Mouse (Mus musculus): Measurements from ENCODE around the gene Zfp784.
"Not testable (repeated sequence)": the region's sequence is repeated elsewhere in the genome, so short reads cannot be mapped to it uniquely, and the experiment has no call there.

The Zfp784 gene

DNA sequence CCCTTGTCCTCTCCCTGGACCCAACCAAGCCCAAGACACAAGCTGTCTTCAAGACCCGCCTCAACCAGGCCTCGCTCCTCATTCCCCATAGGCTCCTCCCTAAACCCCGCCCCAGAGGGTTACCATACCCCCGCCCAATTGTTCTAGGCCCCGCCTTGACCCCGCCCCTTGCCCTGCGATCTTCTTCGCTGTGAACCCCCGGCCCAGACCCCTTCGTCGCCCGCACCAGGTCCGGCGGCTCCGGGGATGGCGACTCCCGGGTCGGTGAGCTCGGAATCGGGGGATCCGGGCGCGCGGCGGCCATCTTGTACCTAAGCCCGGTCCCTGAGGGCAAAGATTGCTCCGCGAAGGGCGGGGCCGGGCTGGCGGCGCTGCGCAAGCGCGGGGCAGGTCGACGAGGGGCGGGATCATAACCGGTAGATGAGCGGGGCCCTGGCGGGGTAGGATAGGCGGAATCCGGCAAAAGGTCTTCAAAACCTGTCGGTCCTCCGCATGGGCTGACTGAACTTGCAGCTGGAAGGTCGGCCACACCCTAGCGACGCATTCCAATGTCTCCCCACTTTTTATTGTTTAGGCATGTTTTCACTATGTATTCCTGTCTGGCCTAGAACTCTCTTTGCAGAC is at the start of gene Zfp784:
Gene Zfp784, minus strand, starts transcription at position 338 of the 624 bp plus-strand sequence.
- DNase-seq (ENCODE audit: low read depth): peak; percentile 94

DNA sequence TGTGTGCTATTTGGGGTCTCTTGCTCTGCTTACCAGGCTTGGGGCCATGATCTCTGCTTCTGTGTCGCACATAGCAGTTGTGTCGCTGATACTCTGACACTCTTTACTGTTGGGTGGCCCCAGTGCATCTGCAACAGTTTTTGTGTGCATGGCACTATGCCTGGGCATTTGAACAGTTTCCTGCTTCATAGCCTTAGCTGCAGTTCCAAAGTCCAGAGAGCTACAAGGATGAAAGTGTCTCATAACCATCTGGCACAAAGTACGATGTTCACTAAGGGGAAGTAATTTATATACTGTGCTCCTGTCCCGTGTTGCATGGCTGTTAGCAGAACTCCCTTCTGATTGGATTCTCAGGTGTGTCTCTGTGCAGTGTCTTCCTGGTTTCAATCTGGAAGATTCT is 49.6 kb upstream of the Zfp784 start:
- DNase-seq (ENCODE audit: low read depth): no peak

DNA sequence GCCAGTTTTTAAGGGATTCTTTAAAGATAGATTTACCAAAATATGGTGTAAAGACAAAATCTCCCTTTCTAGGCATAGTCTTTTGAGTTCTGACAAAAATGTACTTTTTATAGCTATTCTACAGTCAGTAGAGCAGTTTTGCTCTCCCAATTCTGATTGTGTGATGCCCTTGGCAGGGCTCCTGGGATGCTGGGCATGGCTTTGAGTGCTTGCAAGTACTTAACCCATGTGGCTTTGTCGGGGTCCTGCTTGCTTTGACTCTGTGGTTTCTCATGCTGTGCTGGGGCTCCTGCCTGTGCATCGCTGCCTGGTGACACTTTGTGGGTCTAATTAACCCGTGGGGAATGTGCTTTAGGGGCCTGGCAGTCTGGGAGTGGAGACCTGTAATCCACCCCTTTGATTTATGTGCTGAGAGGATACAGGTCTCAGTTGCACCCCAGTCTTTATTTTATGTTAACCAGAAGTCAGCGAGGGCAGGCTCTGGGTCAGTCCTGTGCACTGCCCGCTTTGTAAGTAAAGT is 48.7 kb upstream of the Zfp784 start:
- no peak for DNase-seq (ENCODE audit: low read depth)

DNA sequence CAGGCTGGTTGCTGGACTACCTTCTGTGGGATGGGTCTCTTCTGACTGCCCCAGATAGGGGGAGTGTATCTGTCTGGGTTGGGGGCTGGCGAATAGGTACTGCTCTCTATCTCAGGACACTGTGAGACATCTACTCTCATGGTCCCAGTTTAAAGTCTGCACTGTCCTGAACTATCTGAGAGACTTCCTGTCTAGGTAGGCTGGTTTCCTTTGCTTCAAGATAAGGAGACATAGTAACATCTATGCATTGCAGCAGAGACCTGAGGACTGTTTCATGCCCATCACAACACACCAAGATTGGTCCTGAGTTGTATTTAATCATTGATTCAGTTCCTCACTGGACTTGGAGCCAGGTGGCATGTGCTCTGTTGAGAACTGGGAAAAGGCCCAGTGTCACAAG is 47.3 kb upstream of the Zfp784 start:
- no peak for DNase-seq (ENCODE audit: low read depth)

DNA sequence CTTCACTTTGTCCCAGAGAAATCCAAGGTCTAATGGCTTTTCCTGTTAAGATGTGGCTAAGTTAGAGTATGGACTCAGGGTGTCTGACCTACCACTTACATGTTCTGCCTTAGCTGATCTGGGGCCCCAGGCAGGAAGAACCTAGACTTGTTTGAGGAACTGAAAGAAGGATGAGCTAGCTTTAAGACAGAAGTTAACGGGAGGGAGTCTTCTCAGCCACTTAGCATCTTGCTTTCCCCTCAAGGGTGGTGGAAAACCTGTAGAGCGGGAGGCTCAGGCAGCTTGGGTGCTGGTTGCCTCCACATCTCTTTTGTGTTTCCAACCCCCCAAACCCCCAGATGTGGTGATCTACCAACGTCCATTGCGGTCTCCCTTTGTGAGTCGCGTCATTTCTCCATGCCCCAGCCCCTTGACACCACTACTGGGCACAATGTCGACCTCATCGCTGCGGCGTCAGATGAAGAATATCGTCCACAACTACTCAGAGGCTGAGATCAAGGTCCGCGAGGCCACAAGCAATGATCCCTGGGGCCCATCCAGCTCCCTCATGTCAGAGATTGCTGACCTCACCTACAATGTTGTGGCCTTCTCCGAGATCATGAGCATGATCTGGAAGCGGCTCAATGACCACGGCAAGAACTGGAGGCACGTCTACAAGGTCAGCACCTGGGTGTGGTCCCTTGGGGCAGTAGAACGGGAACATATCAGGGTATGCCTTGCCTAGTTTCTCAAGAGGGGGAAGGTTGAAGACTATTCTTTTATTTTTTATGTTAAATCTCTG is 45.3 kb upstream of the Zfp784 start:
- DNase-seq (ENCODE audit: low read depth): no peak

DNA sequence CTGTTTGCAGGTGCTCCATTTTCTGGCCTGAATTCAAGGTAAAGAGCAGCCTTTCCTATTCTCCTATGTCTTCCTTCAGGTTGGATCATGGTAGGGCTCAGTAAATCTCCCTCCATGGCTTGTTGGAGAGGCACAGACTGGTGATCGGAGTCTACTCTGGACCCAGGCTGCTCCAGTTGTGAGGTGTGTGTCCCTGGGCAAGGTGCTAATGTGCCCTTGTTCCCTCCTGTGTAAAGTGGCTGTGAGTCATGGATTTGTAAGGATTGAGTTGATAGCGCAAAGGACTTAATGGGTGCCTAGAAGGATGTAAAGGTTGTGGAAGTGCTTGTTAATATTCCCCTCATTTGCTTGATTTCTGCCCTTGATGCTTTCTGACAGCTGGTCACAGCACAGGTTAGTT is 43.7 kb upstream of the Zfp784 start:
- DNase-seq (ENCODE audit: low read depth): no peak

DNA sequence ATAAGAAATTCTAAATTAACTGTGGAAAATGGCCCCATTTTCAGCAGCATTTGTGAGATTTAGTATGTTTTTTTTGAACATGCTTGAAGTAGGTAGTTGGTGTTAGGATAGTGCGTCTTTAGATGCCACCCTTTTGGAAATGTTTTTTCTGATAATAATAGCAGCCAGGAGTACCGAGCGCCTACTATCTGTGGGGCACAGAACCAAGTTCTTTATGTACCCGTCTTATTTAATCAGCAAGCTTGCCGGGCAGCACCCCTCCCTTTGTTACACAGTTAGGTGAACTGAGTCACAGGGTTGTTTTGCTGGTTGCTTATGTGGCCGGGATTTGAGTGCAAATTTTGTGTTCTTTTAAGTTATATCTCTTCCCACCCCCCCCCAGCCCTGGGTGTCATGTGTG is 43.0 kb upstream of the Zfp784 start:
- DNase-seq (ENCODE audit: low read depth): peak; percentile 44

DNA sequence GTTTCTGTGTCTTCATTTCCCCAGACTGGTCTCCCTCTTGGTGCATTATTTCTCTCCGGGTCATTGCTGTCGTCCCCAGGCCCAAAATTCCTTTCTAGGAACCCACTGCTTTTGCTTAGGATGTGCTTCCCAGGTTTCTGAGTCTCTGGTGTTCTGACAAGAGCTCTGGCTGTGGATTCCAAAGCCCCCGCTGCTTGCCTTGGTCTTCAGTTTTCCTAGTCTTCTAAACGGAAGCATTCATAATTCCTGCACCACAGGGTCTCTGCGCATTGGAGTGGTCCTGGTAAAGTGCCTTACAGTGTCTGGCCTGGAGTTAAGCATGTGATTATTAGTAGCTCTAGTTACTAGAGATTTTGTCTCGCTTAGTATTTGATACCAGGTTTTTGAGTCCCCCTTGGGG is 42.6 kb upstream of the Zfp784 start:
- no peak for DNase-seq (ENCODE audit: low read depth)

DNA sequence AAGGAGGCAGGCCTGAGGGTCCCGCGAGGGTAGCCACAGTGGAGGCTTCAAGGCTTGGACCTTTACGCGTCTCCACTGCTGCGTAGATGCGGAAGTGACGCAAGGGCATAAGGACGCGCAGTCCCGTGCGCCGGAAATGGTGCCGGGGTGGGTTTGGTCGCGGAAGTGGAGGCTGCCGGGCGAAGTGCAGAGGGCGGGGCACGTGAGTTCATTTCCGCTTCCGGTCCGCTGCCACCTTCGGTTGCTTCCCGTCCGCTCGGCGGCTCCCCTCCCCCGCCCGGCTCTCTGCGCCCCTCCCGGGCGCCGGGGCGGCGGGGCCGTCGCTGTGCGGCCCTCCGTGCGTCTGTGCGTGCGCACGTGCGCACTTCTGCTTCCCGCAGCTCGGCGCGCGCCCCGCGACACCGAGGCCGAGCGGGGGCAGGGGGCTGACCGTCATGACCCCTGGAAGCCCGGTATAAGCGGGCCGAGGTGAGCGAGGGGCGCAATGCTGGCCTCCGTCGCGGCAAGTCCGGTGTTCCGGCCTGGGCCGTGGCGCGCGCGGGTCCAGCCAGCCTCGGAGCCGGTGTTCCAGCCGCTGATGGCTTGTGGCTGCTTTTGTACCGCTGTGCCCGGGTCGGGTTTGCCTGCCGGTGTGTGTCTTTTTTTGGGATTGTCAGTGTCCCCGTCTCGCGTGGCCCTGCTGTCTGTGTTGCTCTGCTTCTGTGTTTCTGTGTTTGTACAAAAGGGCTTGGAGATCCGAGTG is 41.9 kb upstream of the Zfp784 start, which contains the start of gene Epn1:
Gene Epn1, plus strand, starts transcription at position 226 of the 742 bp plus-strand sequence.
- DNase-seq (ENCODE audit: low read depth): peak; percentile 95

DNA sequence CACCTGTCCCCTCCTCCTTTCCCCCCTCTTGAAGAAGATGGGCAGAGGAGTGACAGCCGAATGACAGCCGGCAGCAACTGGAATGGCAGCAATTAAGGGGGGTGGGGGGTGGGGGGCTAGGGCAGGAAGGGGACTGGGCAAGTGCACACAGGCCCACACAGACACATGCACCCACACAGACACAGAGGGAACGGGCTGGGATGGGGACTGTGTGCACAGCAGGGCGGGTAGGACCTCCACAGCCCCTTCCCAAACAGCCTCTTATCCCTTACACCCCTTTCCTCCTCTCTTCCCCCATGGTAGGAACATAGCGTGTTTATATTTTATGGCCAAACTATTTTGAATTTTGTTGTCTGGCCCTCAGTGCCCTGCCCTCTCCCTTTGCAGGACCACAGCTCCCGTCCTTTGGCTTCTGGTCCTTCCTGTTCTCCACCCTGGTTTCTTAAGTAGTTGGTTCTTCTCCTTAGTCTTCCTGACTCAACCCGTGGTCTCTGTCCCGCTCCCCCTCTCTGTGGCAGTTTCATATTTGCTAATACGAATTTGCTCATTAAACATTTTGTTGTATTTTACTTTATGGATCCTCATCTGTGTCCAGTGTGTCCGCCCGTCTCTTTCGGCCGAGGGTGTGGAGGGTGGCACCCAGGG is 41.2 kb upstream of the Zfp784 start:
- not testable (repeated sequence) for DNase-seq (ENCODE audit: low read depth)

DNA sequence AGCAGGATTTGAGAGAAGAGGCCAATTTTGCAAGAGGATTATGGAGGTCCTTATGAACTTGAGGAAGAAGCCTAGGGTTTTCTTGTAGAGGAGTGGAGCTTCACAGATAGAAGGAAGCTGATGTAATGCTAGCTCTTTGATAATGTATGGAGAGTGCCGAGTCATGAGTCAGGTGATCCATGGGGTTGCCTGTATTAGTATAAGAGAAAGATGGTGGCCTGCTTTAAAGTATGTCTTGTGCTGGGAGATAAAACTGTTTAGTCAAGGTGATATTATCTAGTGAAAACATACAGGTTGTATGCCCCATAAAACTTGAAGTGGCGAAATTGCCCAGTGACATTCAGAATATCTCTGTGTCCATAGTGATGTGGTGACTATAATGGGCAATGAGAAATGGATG is 38.7 kb upstream of the Zfp784 start:
- peak; percentile 40 for DNase-seq (ENCODE audit: low read depth)

DNA sequence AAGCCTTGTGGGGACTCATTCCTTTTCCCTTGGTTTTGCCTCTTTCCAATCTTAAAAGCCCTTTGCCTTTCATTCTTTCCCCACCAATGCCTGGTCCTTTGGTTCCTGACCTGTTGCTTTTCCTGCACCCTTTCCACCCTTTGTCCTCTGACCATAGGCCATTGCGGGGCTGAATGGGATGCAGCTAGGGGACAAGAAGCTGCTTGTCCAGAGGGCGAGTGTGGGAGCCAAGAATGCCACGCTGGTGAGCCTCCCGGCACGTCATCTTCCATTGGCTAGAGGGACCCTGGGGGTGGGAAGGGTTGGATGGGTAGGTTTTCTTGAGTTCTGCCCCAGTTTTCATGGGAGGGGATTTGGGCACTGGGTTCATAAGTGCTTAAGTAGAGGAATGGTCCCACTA is 36.7 kb upstream of the Zfp784 start:
- no peak for DNase-seq (ENCODE audit: low read depth)

DNA sequence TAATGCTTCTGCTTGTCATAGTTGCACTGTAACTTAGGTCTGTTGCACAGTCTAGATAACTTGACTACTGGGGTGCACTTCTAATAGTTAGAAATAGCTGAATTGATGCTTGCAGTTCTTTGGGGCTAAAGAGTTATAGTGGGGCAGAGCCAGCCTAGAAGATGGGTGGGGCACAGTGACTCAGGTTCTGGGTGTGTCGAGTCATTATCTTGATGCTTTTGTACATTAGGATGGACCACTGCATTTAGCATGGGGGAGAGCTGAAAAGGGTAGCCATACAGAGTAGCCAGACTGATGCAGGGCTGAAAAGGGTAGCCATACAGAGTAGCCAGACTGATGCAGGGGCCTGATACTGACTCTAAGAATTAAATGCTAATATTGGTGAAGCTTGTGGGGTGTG is 35.3 kb upstream of the Zfp784 start:
- DNase-seq (ENCODE audit: low read depth): no peak

DNA sequence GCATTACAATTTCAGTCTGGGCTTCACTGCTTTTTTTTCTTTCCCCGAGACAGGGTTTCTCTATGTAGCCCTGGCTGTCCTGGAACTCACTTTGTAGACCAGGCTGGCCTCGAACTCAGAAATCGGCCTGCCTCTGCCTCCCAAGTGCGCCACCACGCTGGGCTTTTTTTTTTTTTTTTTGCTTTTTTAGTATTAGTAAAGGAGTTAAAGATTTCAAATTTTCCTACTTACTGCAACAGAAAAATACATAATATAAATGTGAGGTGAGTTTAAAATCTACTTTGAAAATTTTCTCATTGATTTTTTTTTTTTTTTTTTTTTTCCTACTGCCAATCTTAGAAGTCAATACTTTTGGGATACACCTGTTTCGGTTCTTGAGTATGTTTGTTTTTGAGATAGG is 26.6 kb upstream of the Zfp784 start:
- no peak for DNase-seq (ENCODE audit: low read depth)

DNA sequence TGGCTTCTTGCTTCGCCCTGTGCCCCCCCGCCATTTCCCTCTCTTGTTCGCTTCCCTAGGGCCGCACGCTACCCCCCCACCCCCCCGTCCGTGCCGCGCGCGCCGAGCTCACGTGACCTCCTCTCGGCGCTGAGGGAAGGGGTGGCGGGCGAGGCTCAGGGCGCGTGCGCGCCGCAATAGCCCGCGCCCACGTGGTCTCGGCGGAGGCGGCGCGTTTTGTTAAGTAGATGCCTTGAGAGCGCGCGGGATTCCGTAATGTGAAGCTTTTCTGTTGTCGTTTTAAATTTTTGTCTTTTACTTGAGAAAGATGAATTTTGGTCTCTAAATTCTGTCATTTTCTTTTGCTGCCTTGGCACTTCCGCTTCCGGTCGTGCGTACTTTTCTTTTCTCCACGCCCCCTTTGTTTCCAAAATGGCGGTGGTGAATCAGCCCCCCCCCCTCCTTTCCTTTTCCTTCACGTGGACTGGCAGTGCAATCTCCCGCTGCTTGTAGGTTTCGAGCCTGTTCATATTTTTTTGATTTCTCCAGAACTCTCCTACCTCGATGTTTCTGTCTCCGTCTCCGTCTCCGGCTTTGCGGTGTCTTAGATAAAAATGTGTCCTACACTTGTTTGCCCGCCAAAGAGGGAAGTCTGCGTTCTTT is 24.2 kb upstream of the Zfp784 start:
- DNase-seq (ENCODE audit: low read depth): peak; percentile 94

DNA sequence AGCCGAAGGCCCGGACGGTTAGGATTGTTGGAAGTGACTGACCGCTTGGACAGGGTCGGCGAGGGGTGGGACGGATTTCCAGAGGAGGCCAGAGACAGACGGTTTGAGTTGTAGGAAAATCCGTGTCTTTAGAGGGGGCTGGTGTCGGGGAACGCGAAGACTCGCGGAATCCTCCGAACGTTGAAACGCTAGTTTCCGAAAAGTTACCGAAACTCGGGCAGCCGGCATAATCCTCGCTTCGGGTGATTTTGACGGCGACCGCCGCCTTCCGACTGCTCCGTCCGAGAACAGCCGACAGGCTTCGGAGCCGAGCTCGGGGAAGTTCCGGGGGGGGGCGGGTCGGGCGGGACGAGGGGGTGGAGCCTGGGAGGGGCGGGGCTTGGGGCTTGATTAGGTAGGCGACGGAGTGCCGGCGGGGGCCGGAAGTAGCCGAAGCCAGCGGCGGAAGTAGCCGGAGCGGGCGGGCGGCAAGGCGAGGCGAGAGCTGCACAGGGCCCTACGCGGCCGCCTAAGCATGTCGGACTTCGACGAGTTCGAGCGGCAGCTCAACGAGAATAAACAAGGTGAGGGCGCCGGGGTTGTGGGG is 23.6 kb upstream of the Zfp784 start, which contains the start of gene U2af2:
Gene U2af2, plus strand, starts transcription at position 370 of the 586 bp plus-strand sequence.
- peak; percentile 96 for DNase-seq (ENCODE audit: low read depth)

DNA sequence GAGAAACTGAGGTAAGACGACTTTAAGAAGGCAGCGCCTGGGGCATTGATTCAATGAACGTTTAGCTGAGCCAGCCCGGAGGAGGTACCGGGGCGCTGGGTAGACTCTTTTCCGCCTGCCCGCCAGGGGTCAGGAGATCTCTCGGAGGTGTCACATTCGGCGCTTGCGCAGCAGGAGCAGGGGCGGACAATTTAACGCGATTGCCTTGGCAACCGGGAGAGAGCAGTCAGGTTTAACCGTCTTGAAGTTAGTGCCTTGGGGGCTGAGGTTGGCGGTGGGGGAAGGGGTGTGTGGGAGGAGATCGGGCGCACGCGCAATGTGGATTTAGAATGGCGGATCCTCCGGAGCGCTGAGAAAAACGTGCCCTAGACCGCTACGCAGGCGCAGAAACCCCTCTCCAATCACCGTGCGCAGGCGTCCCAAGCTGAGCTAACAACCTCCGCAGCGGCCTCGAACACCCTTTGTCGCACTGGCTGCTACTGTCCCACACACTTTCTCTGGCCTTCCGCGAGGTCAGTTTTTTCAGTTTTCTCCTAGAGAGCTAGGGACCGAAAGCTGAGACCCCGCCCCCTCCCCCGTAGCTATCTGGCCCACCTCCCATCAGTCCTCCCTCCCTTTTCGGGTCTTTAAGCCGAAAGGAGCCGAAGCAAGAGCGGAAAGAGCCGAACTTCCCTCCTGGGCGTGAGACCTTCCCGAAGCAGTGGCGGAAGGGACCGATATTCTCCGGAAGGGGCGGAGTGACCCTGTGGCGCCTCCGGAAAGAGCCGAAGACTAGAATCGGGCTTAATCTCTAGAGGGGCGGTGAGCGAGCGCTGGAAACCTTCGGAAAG is 22.9 kb upstream of the Zfp784 start:
- peak; percentile 98 for DNase-seq (ENCODE audit: low read depth)

DNA sequence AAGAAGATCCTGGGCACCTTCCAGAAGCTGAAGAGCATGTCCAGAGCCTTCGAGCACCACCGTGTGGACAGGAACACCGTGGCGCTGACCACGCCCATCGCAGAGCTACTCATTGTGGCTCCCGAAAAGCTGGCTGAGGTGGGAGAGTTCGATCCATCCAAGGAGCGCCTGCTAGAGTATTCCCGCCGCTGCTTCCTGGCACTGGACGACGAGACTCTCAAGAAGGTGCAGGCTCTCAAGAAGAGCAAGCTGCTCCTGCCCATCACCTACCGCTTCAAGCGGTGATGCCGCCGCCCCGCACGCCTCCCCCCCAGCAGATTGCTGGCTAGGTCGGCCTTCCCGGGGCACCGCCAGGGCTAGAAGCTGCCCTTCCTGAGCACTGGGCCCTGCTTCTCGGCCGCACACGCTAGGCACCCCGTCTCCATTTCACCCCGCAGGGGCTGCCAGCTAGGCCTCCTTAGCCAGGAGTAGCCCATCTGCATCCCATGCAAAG is 22.0 kb upstream of the Zfp784 start:
- peak; percentile 89 for DNase-seq (ENCODE audit: low read depth)

DNA sequence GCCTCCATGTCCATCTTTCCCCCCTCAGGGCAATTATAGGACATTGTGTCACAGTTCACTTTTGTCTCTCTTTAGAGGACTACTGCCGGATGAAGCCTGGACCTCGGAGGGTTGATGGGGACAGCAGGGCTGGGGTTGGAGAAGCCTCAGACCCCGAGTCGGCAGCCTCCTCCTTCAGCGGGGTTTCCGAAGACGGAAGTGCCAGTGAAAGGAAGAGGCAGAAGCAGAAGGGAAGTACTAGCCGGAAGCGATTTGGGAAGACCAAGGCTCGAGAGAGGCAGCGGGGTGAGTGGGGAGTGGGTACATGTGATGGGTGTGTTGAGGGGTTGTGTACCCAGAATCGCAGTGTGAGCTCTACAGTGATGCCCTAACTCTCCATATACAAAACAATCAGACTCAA is 21.2 kb upstream of the Zfp784 start:
- no peak for DNase-seq (ENCODE audit: low read depth)

DNA sequence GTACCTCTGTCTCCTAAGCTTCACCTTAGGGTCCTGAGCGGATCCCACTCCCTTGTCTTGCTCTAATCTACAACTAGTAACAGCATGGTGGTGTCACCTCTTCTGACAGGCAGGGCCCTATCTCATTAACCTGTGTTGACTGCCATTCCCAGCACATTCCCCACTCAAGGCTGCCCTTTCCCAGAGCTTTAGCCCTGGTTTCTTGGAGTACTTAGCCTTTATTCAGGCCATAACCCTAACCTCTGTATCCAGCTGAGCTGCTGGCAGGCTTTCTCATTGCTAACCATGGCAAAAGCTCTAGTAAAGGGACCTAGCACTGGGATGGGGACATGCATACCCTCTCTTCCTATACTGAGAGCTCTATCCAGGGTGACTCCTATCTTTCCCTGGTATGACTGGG is 20.4 kb upstream of the Zfp784 start:
- DNase-seq (ENCODE audit: low read depth): no peak

All from 416B (cell line).